Mouse (Mus musculus) MEL (cell line): ENCODE results near the gene Vac14. TPM values are rescaled to one million over a fixed set of nuclear protein-coding genes. Genes with fewer than 3 reads are reported as not detected.

Experiments
- DNase-seq: peaks from one replicate; pipeline ENCODE4 v3.0.0; 2011; ENCODE audit warnings: low read depth, low spot score
- H3K27ac ChIP-seq: 2 replicates; pipeline ENCODE4 v1.5.1; 2012; ENCODE audit warnings: low read depth, mild to moderate bottlenecking, control low read depth, low read length, moderate library complexity; ENCODE audit not compliant: control insufficient read depth
- H3K27me3 ChIP-seq, 2 experiments: fragments of 150-350 bp in 1 of 2; sonication (generic) in 1 of 2; 2 replicates each; pipeline ENCODE4 v1.6.1; 2012; ENCODE audit warnings: low read length in 2 of 2, mild to moderate bottlenecking in 2 of 2, improper control_type of control experiment in 1 of 2, moderate library complexity in 1 of 2; ENCODE audit not compliant: insufficient read depth in 2 of 2, control insufficient read depth in 1 of 2
- H3K36me3 ChIP-seq, 2 experiments: 2 replicates each; pipeline ENCODE4 v1.6.1; 2012 to 2014; ENCODE audit warnings: low read length in 2 of 2, improper control_type of control experiment in 1 of 2, inconsistent platforms in 1 of 2, mild to moderate bottlenecking in 1 of 2; ENCODE audit not compliant: insufficient read depth in 2 of 2, control insufficient read depth in 1 of 2
- H3K4me1 ChIP-seq, 2 experiments: fragments of 150-350 bp in 1 of 2; sonication (generic) in 1 of 2; 2 replicates each; pipeline ENCODE4 v1.6.1; 2012; ENCODE audit warnings: low read length in 2 of 2, improper control_type of control experiment in 1 of 2, mild to moderate bottlenecking in 1 of 2; ENCODE audit not compliant: insufficient read depth in 2 of 2, control insufficient read depth in 1 of 2
- H3K4me3 ChIP-seq, 2 experiments: fragments of 150-350 bp in 1 of 2; sonication (generic) in 1 of 2; 2 replicates each; pipeline ENCODE4 v1.5.1; 2012; ENCODE audit warnings: low read depth in 2 of 2, low read length in 2 of 2, mild to moderate bottlenecking in 2 of 2, moderate library complexity in 2 of 2, control low read depth in 1 of 2, improper control_type of control experiment in 1 of 2; ENCODE audit not compliant: control insufficient read depth in 1 of 2, insufficient read depth in 1 of 2
- H3K79me2 ChIP-seq: 2 replicates; pipeline ENCODE4 v1.6.1; 2012; ENCODE audit warnings: mild to moderate bottlenecking, low read length, moderate library complexity; ENCODE audit not compliant: control insufficient read depth, poor library complexity, insufficient read depth
- H3K9ac ChIP-seq: 2 replicates; pipeline ENCODE4 v1.6.1; 2012; ENCODE audit warnings: low read depth, mild to moderate bottlenecking, control low read depth, low read length, moderate library complexity; ENCODE audit not compliant: control insufficient read depth, poor library complexity, severe bottlenecking
- H3K9me3 ChIP-seq: fragments of 150-350 bp; sonication (generic); replicated peaks from 2 replicates; pipeline ENCODE4 v1.6.1; 2012; ENCODE audit warnings: mild to moderate bottlenecking, low read length, improper control_type of control experiment, moderate library complexity; ENCODE audit not compliant: insufficient read depth
- ETS1 ChIP-seq: IDR thresholded peaks from 2 replicates; pipeline ENCODE4 v1.6.1; 2012; ENCODE audit warnings: low read depth, mild to moderate bottlenecking, inconsistent platforms, low read length, improper control_type of control experiment, moderate library complexity
- GABPA ChIP-seq: IDR thresholded peaks from 2 replicates; pipeline ENCODE4 v1.6.1; 2012; ENCODE audit warnings: low read depth, mild to moderate bottlenecking, inconsistent platforms, low read length, improper control_type of control experiment, moderate library complexity
- MAZ ChIP-seq: IDR thresholded peaks from 2 replicates; pipeline ENCODE4 v1.6.1; 2012; ENCODE audit warnings: low read depth, mild to moderate bottlenecking, inconsistent platforms, low read length, improper control_type of control experiment
- MEF2A ChIP-seq: IDR thresholded peaks from 2 replicates; pipeline ENCODE4 v1.6.1; 2014; ENCODE audit warnings: low read depth, mild to moderate bottlenecking, inconsistent platforms, low read length, improper control_type of control experiment; ENCODE audit not compliant: poor library complexity, insufficient replicate concordance, severe bottlenecking; ENCODE audit errors: extremely low read depth
- MXI1 ChIP-seq: IDR thresholded peaks from 2 replicates; pipeline ENCODE4 v1.6.1; 2011; ENCODE audit warnings: mild to moderate bottlenecking, low read depth, low read length, improper control_type of control experiment
- MYB ChIP-seq: IDR thresholded peaks from 2 replicates; pipeline ENCODE4 v1.6.1; 2011; ENCODE audit warnings: mild to moderate bottlenecking, low read depth, low read length, improper control_type of control experiment
- MYC ChIP-seq: IDR thresholded peaks from 2 replicates; pipeline ENCODE4 v1.6.1; 2011; ENCODE audit warnings: low read depth, mild to moderate bottlenecking, low read length, improper control_type of control experiment, moderate library complexity
- NELFE ChIP-seq: IDR thresholded peaks from 2 replicates; pipeline ENCODE4 v1.6.1; 2011; ENCODE audit warnings: low read depth, low read length, improper control_type of control experiment
- NRF1 ChIP-seq: IDR thresholded peaks from 2 replicates; pipeline ENCODE4 v1.6.1; 2014; ENCODE audit warnings: low read depth, mild to moderate bottlenecking, inconsistent platforms, low read length, improper control_type of control experiment, moderate library complexity; ENCODE audit not compliant: poor library complexity, insufficient read depth, severe bottlenecking
- POLR2A ChIP-seq, 2 experiments: IDR thresholded peaks; 2 replicates each; pipeline ENCODE4 v1.6.1; 2011 to 2012; ENCODE audit warnings: low read length in 2 of 2, mild to moderate bottlenecking in 2 of 2, control low read depth in 1 of 2, improper control_type of control experiment in 1 of 2, low read depth in 1 of 2, moderate library complexity in 1 of 2; ENCODE audit not compliant: control insufficient read depth in 1 of 2, insufficient read depth in 1 of 2, poor library complexity in 1 of 2
- RAD21 ChIP-seq: IDR thresholded peaks from 2 replicates; pipeline ENCODE4 v1.6.1; 2011; ENCODE audit warnings: mild to moderate bottlenecking, low read depth, low read length, improper control_type of control experiment
- RCOR1 ChIP-seq: IDR thresholded peaks from 2 replicates; pipeline ENCODE4 v1.6.1; 2012; ENCODE audit warnings: low read depth, mild to moderate bottlenecking, inconsistent platforms, low read length, improper control_type of control experiment
- SIN3A ChIP-seq: IDR thresholded peaks from 2 replicates; pipeline ENCODE4 v1.6.1; 2012; ENCODE audit warnings: low read length, improper control_type of control experiment, inconsistent platforms
- SMC3 ChIP-seq: IDR thresholded peaks from 2 replicates; pipeline ENCODE4 v1.6.1; 2011; ENCODE audit warnings: low read depth, low read length, improper control_type of control experiment
- USF1 ChIP-seq: IDR thresholded peaks from 2 replicates; pipeline ENCODE4 v1.6.1; 2014; ENCODE audit warnings: low read depth, mild to moderate bottlenecking, inconsistent platforms, low read length, improper control_type of control experiment, moderate library complexity
- USF2 ChIP-seq, 2 experiments: IDR thresholded peaks; 2 replicates each; pipeline ENCODE4 v1.6.1; 2011 to 2012; ENCODE audit warnings: improper control_type of control experiment in 2 of 2, low read length in 2 of 2, borderline replicate concordance in 1 of 2, inconsistent platforms in 1 of 2, low read depth in 1 of 2, mild to moderate bottlenecking in 1 of 2; ENCODE audit not compliant: insufficient read depth in 1 of 2
- ZNF384 ChIP-seq: IDR thresholded peaks from 2 replicates; pipeline ENCODE4 v1.6.1; 2012; ENCODE audit warnings: low read depth, mild to moderate bottlenecking, inconsistent platforms, low read length, improper control_type of control experiment
- polyA plus RNA-seq, 2 experiments: library from polyadenylated mRNA; stranded (reverse) in 1 of 2; unstranded in 1 of 2; fragments of >175 nt in 1 of 2; fragments of >200 nt in 1 of 2; gene quantifications; 2 replicates each; pipeline versions ENCODE4 v1.2.1 to v1.2.4; 2012; ENCODE audit warnings: low replicate concordance in 2 of 2, low read depth in 1 of 2; ENCODE audit not compliant: insufficient read length in 2 of 2, insufficient read depth in 1 of 2, missing spikeins in 1 of 2
- total RNA-seq: library from RNA; depleted of rRNA; stranded (reverse); fragments of 300-350 nt; gene quantifications from 2 replicates; pipeline ENCODE4 v1.2.3, GENCODE M21; 2012

Vac14 gene
- total and polyA plus RNA-seq, 3 experiments: 31.7 to 86.0 TPM; not detected in 1

GRCm38 (mm10) chr8:110721606-110722413 is 103.4 kb downstream of the Vac14 start:
- no peaks in the 10 kb centered on the region for H3K36me3 ChIP-seq
- peak; percentile 41 for DNase-seq
- H3K79me2 ChIP-seq: peaks cover 2% of the 10 kb centered on the region; the same call in 1 of the 2 replicates
- no peak for TF ChIP-seq MYC
- TF ChIP-seq MXI1: 0 out of 2 replicates have a peak, but pooled peaks have one; percentile 25
- TF ChIP-seq POLR2A (IDR thresholded peaks at IDR 0.05; ENCODE audit: control insufficient read depth in 1 of 2, insufficient read depth in 1 of 2, low read depth in 1 of 2, low read length in 2 of 2, poor library complexity in 1 of 2): peak in 1 of 2 experiments; percentile 31; a peak in 1 of 4 replicates
- peak; percentile 21; the same call in 1 of the 2 replicates for TF ChIP-seq SIN3A
- TF ChIP-seq SMC3: no peak
- TF ChIP-seq ZNF384: no peak
- TF ChIP-seq, all 39 proteins: peak for 3
- no peaks in the 10 kb centered on the region for H3K9me3 ChIP-seq
- H3K4me1 ChIP-seq: peaks cover 0 to 5% of the 10 kb centered on the region in 2 experiments; a peak in 1 of 4 replicates
- H3K27me3 ChIP-seq: no peaks in the 10 kb centered on the region
- peak overlapping the region; percentile 70 to 95 for H3K4me3 ChIP-seq
- H3K9ac ChIP-seq: peak overlapping the region; percentile 79
- no peak overlapping the region for H3K27ac ChIP-seq

- H3K79me2 ChIP-seq: peaks cover 2% of the 10 kb centered on the region; the same call in 1 of the 2 replicates
- H3K4me3 ChIP-seq: peak overlapping the region in 1 of 2 experiments; percentile 70; a peak in 1 of 4 replicates
- H3K36me3 ChIP-seq: no peaks in the 10 kb centered on the region
- peaks cover 0 to 5% of the 10 kb centered on the region in 2 experiments; a peak in 1 of 4 replicates for H3K4me1 ChIP-seq
- H3K27me3 ChIP-seq: no peaks in the 10 kb centered on the region
- no peak for DNase-seq
- no peaks in the 10 kb centered on the region for H3K9me3 ChIP-seq
- H3K9ac ChIP-seq: no peak overlapping the region; the same call in 1 of the 2 replicates
- H3K27ac ChIP-seq: no peak overlapping the region
- TF ChIP-seq MYC: no peak
- TF ChIP-seq MXI1: no peak
- TF ChIP-seq MAZ: no peak
- TF ChIP-seq ETS1: no peak
- TF ChIP-seq NELFE: no peak
- no peak for TF ChIP-seq MYB
- TF ChIP-seq RCOR1: no peak
- TF ChIP-seq USF1: no peak
- TF ChIP-seq RAD21: no peak
- no peak for TF ChIP-seq NRF1
- no peak for TF ChIP-seq GABPA
- TF ChIP-seq POLR2A (IDR thresholded peaks at IDR 0.05; ENCODE audit: control insufficient read depth in 1 of 2, insufficient read depth in 1 of 2, low read depth in 1 of 2, low read length in 2 of 2, poor library complexity in 1 of 2): no peak
- no peak for TF ChIP-seq MEF2A
- no peak for TF ChIP-seq USF2 (IDR thresholded peaks at IDR 0.05; ENCODE audit: borderline replicate concordance in 1 of 2, insufficient read depth in 1 of 2, low read depth in 1 of 2, low read length in 2 of 2)
- TF ChIP-seq SMC3: no peak
Measured at GRCm38 (mm10) chr8:110722414-110723011, 104.1 kb downstream of the Vac14 start.
